Mouse (Mus musculus): Measurements from ENCODE around the gene Gm20388. TPM values are rescaled to one million over a fixed set of nuclear protein-coding genes. Genes with fewer than 3 reads are reported as not detected.

The Gm20388 gene
- polyA plus RNA-seq, 1 experiment = 18.7 TPM

DNA sequence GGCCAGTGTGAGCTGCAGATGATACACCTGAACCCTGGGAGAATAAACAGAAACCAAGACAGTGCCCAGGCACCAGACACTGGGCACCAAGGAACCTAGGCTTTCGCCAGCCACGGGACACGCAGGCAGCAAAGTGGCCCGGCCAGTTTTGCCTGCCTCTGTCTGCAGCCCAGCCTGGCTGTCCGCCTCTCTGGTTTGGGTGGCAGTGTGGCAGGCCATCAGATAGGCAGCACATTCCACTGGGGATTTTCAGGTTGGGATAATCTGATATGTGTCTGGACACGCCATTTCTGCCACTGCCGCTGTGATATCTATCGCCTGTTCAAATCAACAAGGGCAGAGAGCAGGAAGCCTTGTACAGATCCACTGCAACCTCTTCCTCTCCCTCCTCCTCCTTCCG lies 1353.6 kb downstream of the Gm20388 start:
- no peak for DNase-seq
- Histone ChIP-seq H3K4me1 (ENCODE audit: control insufficient read depth, insufficient read depth, low read length) (no peaks in the 10 kb centered on the region), H3K27me3 (ENCODE audit: control insufficient read depth, insufficient read depth, low read length) (no peaks in the 10 kb centered on the region; the same call in 1 of the 2 replicates), H3K4me3 (replicated peaks; ENCODE audit: insufficient read depth, low read depth, low read length) (no peak overlapping the region), H3K27ac (ENCODE audit: insufficient read depth, low read length) (no peak overlapping the region)
- WGBS = 84% methylated on average over 9 of the region's 9 CpGs
- no peak for TF ChIP-seq CTCF (IDR thresholded peaks at IDR 0.05; ENCODE audit: borderline replicate concordance, insufficient read depth, low read depth, low read length)
- TF ChIP-seq POLR2A (IDR thresholded peaks at IDR 0.05; ENCODE audit: borderline replicate concordance, insufficient read depth, low read length) = no peak

DNA sequence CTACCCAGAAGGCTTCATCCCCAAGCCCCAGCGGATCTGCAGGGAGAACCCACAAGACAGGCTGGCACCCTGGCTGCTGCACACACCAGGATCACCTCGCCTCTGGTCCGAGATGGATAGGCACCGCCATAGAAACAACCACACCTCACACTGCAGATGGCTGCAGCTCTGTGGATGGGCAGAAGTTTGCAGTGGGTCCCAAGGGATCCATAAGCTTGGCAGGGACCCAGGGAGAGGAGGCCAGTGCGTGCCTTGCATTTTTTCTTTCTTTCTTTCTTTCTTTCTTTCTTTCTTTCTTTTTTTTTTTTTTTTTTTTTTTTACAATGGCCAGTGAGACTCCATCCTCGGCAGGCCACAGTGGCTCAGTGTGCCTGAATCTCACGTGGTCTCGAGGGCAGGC lies 1360.9 kb downstream of the Gm20388 start:
- Histone ChIP-seq H3K4me1 (ENCODE audit: control insufficient read depth, insufficient read depth, low read length) (peaks cover 8% of the 10 kb centered on the region; the same call in 1 of the 2 replicates), H3K27me3 (ENCODE audit: control insufficient read depth, insufficient read depth, low read length) (no peaks in the 10 kb centered on the region; the same call in 1 of the 2 replicates), H3K27ac (ENCODE audit: insufficient read depth, low read length) (no peak overlapping the region), H3K4me3 (replicated peaks; ENCODE audit: insufficient read depth, low read depth, low read length) (no peak overlapping the region)
- no peak for DNase-seq
- no peak for TF ChIP-seq POLR2A (IDR thresholded peaks at IDR 0.05; ENCODE audit: borderline replicate concordance, insufficient read depth, low read length)
- no peak for TF ChIP-seq CTCF (IDR thresholded peaks at IDR 0.05; ENCODE audit: borderline replicate concordance, insufficient read depth, low read depth, low read length)
- 37% methylated on average over 8 of the region's 8 CpGs for WGBS

DNA sequence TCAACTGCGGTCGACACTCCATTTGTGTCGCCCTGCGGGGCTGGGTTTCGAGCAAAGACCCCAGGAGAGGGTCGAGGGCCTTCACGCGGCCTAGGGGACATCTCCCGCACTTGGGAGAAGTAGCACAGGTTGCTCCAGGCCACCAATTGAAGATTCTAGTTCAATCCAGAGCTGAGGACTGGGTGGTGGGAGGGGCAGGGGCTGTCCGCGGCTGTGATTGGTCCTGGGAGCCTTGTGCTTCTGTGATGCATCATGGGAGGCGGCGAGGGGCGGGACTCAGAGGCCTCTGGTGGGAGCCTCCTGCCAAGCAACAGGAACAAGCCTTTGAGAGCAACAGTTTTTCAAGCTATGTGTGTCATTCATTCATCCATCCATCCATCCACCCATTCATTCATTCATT lies 1362.6 kb downstream of the Gm20388 start:
- no peak for TF ChIP-seq POLR2A (IDR thresholded peaks at IDR 0.05; ENCODE audit: borderline replicate concordance, insufficient read depth, low read length)
- TF ChIP-seq CTCF (IDR thresholded peaks at IDR 0.05; ENCODE audit: borderline replicate concordance, insufficient read depth, low read depth, low read length) = no peak
- DNase-seq = peak in 1 of 2 experiments; percentile 65
- H3K27me3 ChIP-seq (ENCODE audit: control insufficient read depth, insufficient read depth, low read length) = no peaks in the 10 kb centered on the region; the same call in 1 of the 2 replicates
- H3K4me1 ChIP-seq (ENCODE audit: control insufficient read depth, insufficient read depth, low read length) = peaks cover 8% of the 10 kb centered on the region; the same call in 1 of the 2 replicates
- peak overlapping the region; percentile 49 for H3K4me3 ChIP-seq (replicated peaks; ENCODE audit: insufficient read depth, low read depth, low read length)
- WGBS = 34% methylated on average over 14 of the region's 14 CpGs
- H3K27ac ChIP-seq (ENCODE audit: insufficient read depth, low read length) = no peak overlapping the region

DNA sequence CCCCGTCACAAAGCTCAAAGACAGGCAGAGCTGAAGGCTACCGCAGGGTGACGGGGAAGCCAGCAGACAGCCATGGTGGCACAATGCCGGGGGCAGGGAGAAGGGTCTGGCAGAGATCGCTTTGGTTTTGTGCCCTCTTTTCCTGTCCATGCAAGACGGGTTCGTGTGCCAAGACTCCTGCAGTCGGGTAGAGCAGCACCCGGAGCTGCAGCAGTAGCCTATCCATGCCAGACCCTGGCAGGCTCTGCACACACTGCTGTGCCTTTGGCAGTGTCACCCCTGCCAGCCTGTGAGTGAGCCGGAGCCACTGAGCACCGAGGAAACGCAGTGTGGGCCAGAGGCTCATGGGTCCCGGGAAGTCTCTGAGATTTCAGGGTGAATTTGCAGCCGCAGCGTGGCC lies 1363.0 kb downstream of the Gm20388 start:
- peak; percentile 82 to 92 for DNase-seq
- TF ChIP-seq POLR2A (IDR thresholded peaks at IDR 0.05; ENCODE audit: borderline replicate concordance, insufficient read depth, low read length) = no peak
- TF ChIP-seq CTCF (IDR thresholded peaks at IDR 0.05; ENCODE audit: borderline replicate concordance, insufficient read depth, low read depth, low read length) = no peak
- WGBS = 3% methylated on average over 15 of the region's 15 CpGs

DNA sequence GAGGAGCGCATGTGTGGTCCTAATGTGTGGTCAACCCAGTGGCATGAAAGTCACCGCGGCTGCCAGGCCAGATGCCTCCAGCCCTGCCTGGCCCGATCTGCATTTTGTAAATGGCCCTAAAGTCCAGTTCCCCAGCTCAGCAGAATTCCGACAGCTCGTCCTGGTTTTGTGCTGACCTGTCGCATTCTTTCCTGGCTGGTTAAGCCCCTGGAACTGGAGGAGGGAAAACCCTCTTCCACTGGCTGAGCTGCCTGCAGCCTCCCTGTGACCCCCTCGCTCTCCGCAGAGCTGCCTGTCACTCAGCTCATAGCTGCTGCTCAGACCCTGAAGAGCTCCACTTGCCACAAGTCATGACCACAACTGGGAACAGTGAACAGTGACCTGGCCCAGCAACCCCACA lies 1369.8 kb downstream of the Gm20388 start:
- H3K4me1 ChIP-seq (ENCODE audit: control insufficient read depth, insufficient read depth, low read length) = no peaks in the 10 kb centered on the region
- H3K4me3 ChIP-seq (replicated peaks; ENCODE audit: insufficient read depth, low read depth, low read length) = no peak overlapping the region
- no peak for DNase-seq
- H3K27ac ChIP-seq (ENCODE audit: insufficient read depth, low read length) = no peak overlapping the region
- 34% methylated on average over 9 of the region's 9 CpGs for WGBS
- H3K27me3 ChIP-seq (ENCODE audit: control insufficient read depth, insufficient read depth, low read length) = no peaks in the 10 kb centered on the region; the same call in 1 of the 2 replicates
- TF ChIP-seq CTCF (IDR thresholded peaks at IDR 0.05; ENCODE audit: borderline replicate concordance, insufficient read depth, low read depth, low read length) (no peak), POLR2A (IDR thresholded peaks at IDR 0.05; ENCODE audit: borderline replicate concordance, insufficient read depth, low read length) (no peak)

More for the DNA sequence above, 1363.0 kb downstream of the Gm20388 start:
- Histone ChIP-seq H3K27ac (ENCODE audit: insufficient read depth, low read length) (no peak overlapping the region), H3K4me3 (replicated peaks; ENCODE audit: insufficient read depth, low read depth, low read length) (peak overlapping the region; percentile 49), H3K4me1 (ENCODE audit: control insufficient read depth, insufficient read depth, low read length) (peaks cover 8% of the 10 kb centered on the region; the same call in 1 of the 2 replicates), H3K27me3 (ENCODE audit: control insufficient read depth, insufficient read depth, low read length) (no peaks in the 10 kb centered on the region; the same call in 1 of the 2 replicates)

DNA sequence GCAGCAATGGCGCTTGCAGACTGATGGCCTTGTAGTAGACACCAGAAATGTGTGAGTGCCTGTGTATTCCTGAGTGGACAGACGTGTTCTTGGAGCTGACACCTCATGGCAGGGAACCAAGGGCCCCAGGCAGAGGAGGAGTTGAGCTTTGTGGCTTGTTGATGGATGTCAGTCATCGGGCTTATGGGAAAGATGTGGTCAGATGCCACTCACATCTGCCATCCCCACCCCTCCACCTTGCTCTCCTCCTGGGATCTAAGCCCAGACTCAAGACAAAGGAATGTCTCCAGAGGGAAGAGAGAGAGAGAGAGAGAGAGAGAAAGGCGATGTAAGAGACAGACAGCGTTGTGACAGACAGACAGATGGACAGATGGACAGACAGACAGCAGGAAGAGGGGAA lies 1378.7 kb downstream of the Gm20388 start:
- no peak overlapping the region for H3K27ac ChIP-seq (ENCODE audit: insufficient read depth, low read length)
- DNase-seq = no peak
- 32% methylated on average over 5 of the region's 5 CpGs for WGBS
- no peak overlapping the region for H3K4me3 ChIP-seq (replicated peaks; ENCODE audit: insufficient read depth, low read depth, low read length)
- no peak for TF ChIP-seq POLR2A (IDR thresholded peaks at IDR 0.05; ENCODE audit: borderline replicate concordance, insufficient read depth, low read length)
- no peak for TF ChIP-seq CTCF (IDR thresholded peaks at IDR 0.05; ENCODE audit: borderline replicate concordance, insufficient read depth, low read depth, low read length)
- H3K27me3 ChIP-seq (ENCODE audit: control insufficient read depth, insufficient read depth, low read length) = no peaks in the 10 kb centered on the region; the same call in 1 of the 2 replicates
- peaks cover 6% of the 10 kb centered on the region; the same call in 1 of the 2 replicates for H3K4me1 ChIP-seq (ENCODE audit: control insufficient read depth, insufficient read depth, low read length)

DNA sequence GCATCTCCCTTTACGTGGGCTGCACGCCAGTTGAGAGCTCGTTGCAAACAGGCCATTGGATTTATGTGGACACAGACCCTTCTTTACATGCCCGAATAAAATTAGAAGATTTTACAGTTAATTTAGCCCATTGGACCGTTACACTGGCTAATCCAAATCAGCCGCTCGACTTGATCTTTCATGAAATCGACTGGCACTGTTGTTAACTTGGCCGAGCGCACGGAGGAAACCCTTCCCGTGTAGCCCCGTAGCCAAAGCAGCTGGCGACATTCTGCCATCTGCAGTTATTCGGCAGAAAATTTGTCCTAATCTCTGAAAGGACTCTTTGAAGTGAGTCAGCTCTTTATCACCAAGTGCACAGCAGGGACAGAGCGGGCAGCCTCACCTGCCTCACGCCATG lies 1379.9 kb downstream of the Gm20388 start:
- Histone ChIP-seq H3K27me3 (ENCODE audit: control insufficient read depth, insufficient read depth, low read length) (no peaks in the 10 kb centered on the region; the same call in 1 of the 2 replicates), H3K4me3 (replicated peaks; ENCODE audit: insufficient read depth, low read depth, low read length) (no peak overlapping the region), H3K27ac (ENCODE audit: insufficient read depth, low read length) (no peak overlapping the region), H3K4me1 (ENCODE audit: control insufficient read depth, insufficient read depth, low read length) (peaks cover 11% of the 10 kb centered on the region)
- DNase-seq = no peak
- WGBS = 18% methylated on average over 17 of the region's 17 CpGs
- TF ChIP-seq CTCF (IDR thresholded peaks at IDR 0.05; ENCODE audit: borderline replicate concordance, insufficient read depth, low read depth, low read length) (no peak), POLR2A (IDR thresholded peaks at IDR 0.05; ENCODE audit: borderline replicate concordance, insufficient read depth, low read length) (no peak)

DNA sequence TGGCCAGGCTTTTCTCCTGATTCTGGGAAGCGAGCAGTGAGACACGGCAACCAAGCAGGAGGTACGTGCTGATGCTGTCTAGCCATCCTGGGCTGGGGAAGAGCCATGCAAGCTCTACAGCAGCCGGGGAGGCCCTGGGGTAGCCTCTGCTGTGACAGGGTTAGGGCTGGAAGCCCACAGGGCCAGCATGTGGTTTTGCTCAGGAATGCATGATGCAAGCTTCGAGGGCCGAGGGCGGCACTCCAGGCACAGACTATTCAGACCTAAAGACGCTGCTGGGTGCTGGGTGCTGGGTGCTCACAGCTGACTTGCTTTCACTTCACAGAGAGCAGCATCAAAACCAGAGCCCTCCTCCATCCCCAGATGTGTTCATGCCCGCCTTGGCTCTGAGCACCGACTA lies 1382.8 kb downstream of the Gm20388 start:
- no peak overlapping the region for H3K4me3 ChIP-seq (replicated peaks; ENCODE audit: insufficient read depth, low read depth, low read length)
- no peaks in the 10 kb centered on the region; the same call in 1 of the 2 replicates for H3K27me3 ChIP-seq (ENCODE audit: control insufficient read depth, insufficient read depth, low read length)
- WGBS = 79% methylated on average over 10 of the region's 10 CpGs
- TF ChIP-seq CTCF (IDR thresholded peaks at IDR 0.05; ENCODE audit: borderline replicate concordance, insufficient read depth, low read depth, low read length) = no peak
- no peak for TF ChIP-seq POLR2A (IDR thresholded peaks at IDR 0.05; ENCODE audit: borderline replicate concordance, insufficient read depth, low read length)
- no peak for DNase-seq
- H3K27ac ChIP-seq (ENCODE audit: insufficient read depth, low read length) = no peak overlapping the region
- peaks cover 5% of the 10 kb centered on the region; the same call in 1 of the 2 replicates for H3K4me1 ChIP-seq (ENCODE audit: control insufficient read depth, insufficient read depth, low read length)
